19 mouse cellular contexts compared by ENCODE assay signal in the genomic region with DNA sequence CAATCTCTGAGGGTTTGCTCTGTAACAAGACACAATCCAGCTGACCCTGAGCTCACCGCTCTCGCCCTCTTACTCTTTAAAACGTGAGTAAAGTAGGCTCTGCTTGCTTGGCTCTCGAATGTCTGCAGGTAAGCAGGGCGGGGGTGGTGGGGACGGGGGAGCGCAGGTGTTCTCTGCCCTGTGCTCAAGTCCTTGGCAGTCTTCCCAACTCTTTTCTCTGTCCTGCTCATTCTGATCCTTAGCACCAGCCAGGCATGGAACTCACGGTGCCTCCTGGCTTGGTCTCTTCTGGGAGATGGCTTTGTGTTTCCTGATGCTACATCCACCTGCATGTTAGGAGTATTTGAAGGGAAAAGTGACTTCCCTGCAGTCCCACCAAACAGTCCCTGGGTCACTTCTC.
DNase-seq lines count a peak whose midpoint lies in the region; ATAC-seq and TF ChIP-seq lines count a peak whose summit lies in the region.
"Had no signal": no experiment of that assay in that cellular context is flagged by ENCODE, and none has a peak within 500 bp of the region (broad histone marks: within the 10 kb centered on the region; RNA-seq: fewer than 3 reads in every experiment).

No protein-coding gene starts in this region.

- H3K9ac ChIP-seq in forebrain, postnatal 0 days, result no peak overlapping the region
- H3K9ac ChIP-seq in midbrain, postnatal 0 days (replicated peaks; ENCODE audit: low read length, poor library complexity, severe bottlenecking), result no peak overlapping the region
- H3K9ac ChIP-seq: embryonic facial prominence, embryonic 15.5 days; liver, embryonic 14.5 days had no signal

- H3K36me3 ChIP-seq in forebrain, embryonic 10.5 days (replicated peaks), result peaks cover 5% of the 10 kb centered on the region; the same call in 1 of the 2 replicates
- H3K36me3 ChIP-seq in forebrain, postnatal 0 days (ENCODE audit: insufficient read depth), result no peaks in the 10 kb centered on the region
- H3K36me3 ChIP-seq in midbrain, postnatal 0 days (ENCODE audit: insufficient read depth, low read length), result no peaks in the 10 kb centered on the region
- H3K36me3 ChIP-seq: embryonic facial prominence, embryonic 15.5 days; hindbrain, embryonic 10.5 days had no signal

- TF ChIP-seq CTCF in forebrain, postnatal 0 days (IDR thresholded peaks at IDR 0.05; ENCODE audit: low read depth), result no peak
- no peak for TF ChIP-seq CTCF in midbrain, postnatal 0 days (IDR thresholded peaks at IDR 0.05)

- no peak overlapping the region for H3K4me3 ChIP-seq in forebrain, embryonic 10.5 days
- H3K4me3 ChIP-seq in forebrain, postnatal 0 days (ENCODE audit: low read depth, low read length), result no peak overlapping the region
- no peak overlapping the region for H3K4me3 ChIP-seq in midbrain, postnatal 0 days (ENCODE audit: low read depth, low read length)
- H3K4me3 ChIP-seq: embryonic facial prominence, embryonic 15.5 days; hindbrain, embryonic 10.5 days had no signal

- WGBS in forebrain, embryonic 10.5 days, result 93% methylated on average over 8 of the region's 8 CpGs
- WGBS in forebrain, postnatal 0 days, result 81% methylated on average over 8 of the region's 8 CpGs
- 84% methylated on average over 8 of the region's 8 CpGs for WGBS in midbrain, postnatal 0 days

- H3K27me3 ChIP-seq in forebrain, embryonic 10.5 days (ENCODE audit: poor library complexity, severe bottlenecking), result 0 out of 2 replicates have a peak, but pooled peaks cover 6% of the 10 kb centered on the region
- H3K27me3 ChIP-seq in forebrain, postnatal 0 days (ENCODE audit: insufficient read depth, low read length), result no peaks in the 10 kb centered on the region
- H3K27me3 ChIP-seq in midbrain, postnatal 0 days (ENCODE audit: insufficient read depth, low read length), result no peaks in the 10 kb centered on the region
- H3K27me3 ChIP-seq: CH12.LX; embryonic facial prominence, embryonic 15.5 days had no signal

- peak overlapping the region; percentile 51; the same call in 1 of the 2 replicates for H3K27ac ChIP-seq in forebrain, embryonic 10.5 days
- H3K27ac ChIP-seq in forebrain, postnatal 0 days (ENCODE audit: low read depth, low read length), result no peak overlapping the region
- H3K27ac ChIP-seq in midbrain, postnatal 0 days (ENCODE audit: low read depth, low read length), result no peak overlapping the region
- H3K27ac ChIP-seq: embryonic facial prominence, embryonic 15.5 days; hindbrain, embryonic 10.5 days; hindbrain, postnatal 0 days; liver, embryonic 14.5 days had no signal

- peaks cover 55% of the 10 kb centered on the region for H3K4me1 ChIP-seq in forebrain, embryonic 10.5 days
- H3K4me1 ChIP-seq in forebrain, postnatal 0 days (ENCODE audit: insufficient read depth), result peaks cover 4% of the 10 kb centered on the region; the same call in 1 of the 2 replicates
- H3K4me1 ChIP-seq in midbrain, postnatal 0 days (ENCODE audit: insufficient read depth, low read length), result no peaks in the 10 kb centered on the region; the same call in 1 of the 2 replicates

- no peaks in the 10 kb centered on the region for H3K9me3 ChIP-seq in forebrain, embryonic 10.5 days
- no peaks in the 10 kb centered on the region for H3K9me3 ChIP-seq in forebrain, postnatal 0 days (ENCODE audit: low read length)
- no peaks in the 10 kb centered on the region for H3K9me3 ChIP-seq in midbrain, postnatal 0 days (ENCODE audit: low read length)
- H3K9me3 ChIP-seq: embryonic facial prominence, embryonic 15.5 days; hindbrain, embryonic 10.5 days had no signal

- no peak overlapping the region for H3K4me2 ChIP-seq in forebrain, postnatal 0 days (ENCODE audit: low read depth)
- no peak overlapping the region for H3K4me2 ChIP-seq in midbrain, postnatal 0 days (ENCODE audit: low read depth, low read length, poor library complexity, severe bottlenecking)
- H3K4me2 ChIP-seq: embryonic facial prominence, embryonic 15.5 days had no signal

- DNase-seq in forebrain, embryonic 10.5 days (ENCODE audit: extremely low spot score, low spot score), result no peak
- DNase-seq in forebrain, postnatal 0 days, result no peak
- peak; percentile 16 to 47 for DNase-seq in kidney, postnatal 25 days
- no peak for DNase-seq in kidney, adult 8-10 months
- peak; percentile 29 to 39 for DNase-seq in cerebellum, adult 18-20 months
- peak; percentile 36 to 51 for DNase-seq in cerebellum, postnatal 25 days
- DNase-seq in midbrain, postnatal 0 days (ENCODE audit: low spot score), result no peak
- DNase-seq: adrenal gland, postnatal 25 days; gastrocnemius, postnatal 14 days; lung, postnatal 4 days; right cerebral cortex, postnatal 25 days; thymus, postnatal 4 days had no signal

- no peak for ATAC-seq in forebrain, postnatal 0 days
- ATAC-seq in midbrain, postnatal 0 days (ENCODE audit: low FRiP score), result no peak
- ATAC-seq: hindbrain, postnatal 0 days; intestine, postnatal 0 days; midbrain, embryonic 16.5 days had no signal

Comparison
In these comparisons a context has a peak if more than half of its experiments do, and no peak if none do; other contexts are left out.
1. DNase-seq: peak in kidney, postnatal 25 days (2 of 2), cerebellum, adult 18-20 months (2 of 2) and cerebellum, postnatal 25 days (2 of 2); none in forebrain, embryonic 10.5 days (single experiment), forebrain, postnatal 0 days (single experiment), kidney, adult 8-10 months (0 of 2) and midbrain, postnatal 0 days (single experiment).